Mouse (Mus musculus) liver, adult (tissue): ENCODE results near the gene Sgca.
A peak's percentile ranks its signal among the peaks of the same experiment; 100 is the strongest.

ENCODE experiments used
- GATA4 ChIP-seq: IDR thresholded peaks from 2 replicates; pipeline ENCODE4 v1.6.1; 2014; ENCODE audit warnings: mild to moderate bottlenecking, low read length; ENCODE audit not compliant: insufficient replicate concordance

Gene Sgca

DNA sequence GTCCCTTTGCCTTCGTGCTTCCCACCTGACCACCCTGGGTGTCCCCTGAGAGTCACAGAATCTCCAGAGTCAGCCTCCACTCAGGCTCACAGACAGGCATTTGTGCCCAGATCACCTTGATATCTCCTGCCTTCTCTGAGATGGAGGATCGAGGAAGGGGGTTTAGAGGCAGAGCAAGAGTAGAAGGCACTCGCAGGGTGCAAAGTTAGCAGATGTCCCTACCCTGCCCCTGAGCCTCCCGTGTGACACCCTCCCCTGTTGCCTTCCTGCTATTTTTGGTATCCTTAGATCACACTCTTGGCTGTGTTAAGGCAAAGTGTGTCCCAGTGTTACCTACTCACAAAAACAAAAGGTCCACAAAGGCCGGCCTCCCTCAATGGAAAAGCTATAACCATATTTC, at the start of gene Sgca:
TSS of gene Sgca (minus strand) at position 129 of the 400 bp plus-strand sequence.
- TF ChIP-seq GATA4 = no peak

- no peak for TF ChIP-seq GATA4
Observed at GRCm38 (mm10) chr11:95025227-95026012, 49.3 kb upstream of the Sgca start.

GRCm38 (mm10) chr11:95024439-95025184, 48.5 kb upstream of the Sgca start:
- no peak for TF ChIP-seq GATA4

GRCm38 (mm10) chr11:95023481-95023880, 47.4 kb upstream of the Sgca start:
- TF ChIP-seq GATA4 = peak; percentile 53; the same call in 1 of the 2 replicates

DNA sequence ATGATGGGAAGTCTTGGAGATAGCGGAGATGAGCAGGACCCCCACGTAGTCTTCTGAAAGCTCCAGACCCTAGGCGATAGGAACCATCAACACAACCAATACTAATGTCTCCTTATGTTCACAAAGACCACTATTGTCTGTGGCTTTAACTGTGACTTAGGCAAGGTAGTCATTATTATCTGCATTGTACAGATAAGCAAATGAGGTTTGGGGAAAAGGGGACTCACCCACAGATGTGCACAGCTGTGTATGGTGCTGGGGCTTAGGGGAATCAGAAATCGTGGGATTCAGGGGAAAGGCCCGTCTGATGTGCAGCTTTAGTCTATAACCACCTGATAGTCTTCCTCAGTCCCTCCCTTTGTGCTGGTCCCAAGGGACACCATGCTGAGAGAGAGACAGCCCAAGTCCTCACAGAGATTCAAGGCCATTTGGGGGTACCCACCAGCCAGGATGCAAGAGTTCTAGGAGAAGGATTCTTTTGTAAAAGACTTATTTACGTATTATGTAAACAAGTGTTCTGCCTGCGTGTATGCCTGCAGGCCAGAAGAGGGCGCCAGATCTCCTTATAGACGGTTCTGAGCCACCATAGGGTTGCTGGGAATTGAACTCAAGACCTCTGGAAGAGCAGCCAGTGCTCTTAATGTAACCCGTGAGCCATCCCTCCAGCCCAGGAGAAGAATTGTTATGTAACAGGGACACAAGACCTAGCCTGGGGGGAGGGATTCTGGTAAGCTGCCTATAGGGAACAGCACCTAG, 46.3 kb upstream of the Sgca start:
- TF ChIP-seq GATA4 = no peak

DNA sequence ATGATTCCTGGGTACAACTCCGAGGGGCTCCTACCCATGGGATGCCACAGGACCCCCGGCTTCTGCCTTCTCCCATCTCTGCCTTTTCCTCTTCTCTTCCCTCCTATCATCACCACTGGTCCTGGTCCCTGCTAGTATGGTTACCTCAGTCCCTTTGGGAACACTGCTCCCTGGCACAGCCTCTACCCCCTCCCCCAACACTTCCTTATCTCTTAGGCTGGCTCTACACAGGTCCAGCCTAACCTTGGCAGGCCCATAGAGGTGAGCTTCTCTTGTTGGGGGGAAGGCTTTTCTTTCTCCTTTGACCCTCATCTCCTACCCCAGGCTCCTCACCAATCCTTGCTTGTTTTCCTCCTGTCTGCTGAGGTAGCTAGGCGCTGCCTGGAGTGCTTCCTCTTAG, 39.4 kb upstream of the Sgca start:
- TF ChIP-seq GATA4 = no peak

- no peak for TF ChIP-seq GATA4
Observed at GRCm38 (mm10) chr11:95012487-95012886, 36.4 kb upstream of the Sgca start.

DNA sequence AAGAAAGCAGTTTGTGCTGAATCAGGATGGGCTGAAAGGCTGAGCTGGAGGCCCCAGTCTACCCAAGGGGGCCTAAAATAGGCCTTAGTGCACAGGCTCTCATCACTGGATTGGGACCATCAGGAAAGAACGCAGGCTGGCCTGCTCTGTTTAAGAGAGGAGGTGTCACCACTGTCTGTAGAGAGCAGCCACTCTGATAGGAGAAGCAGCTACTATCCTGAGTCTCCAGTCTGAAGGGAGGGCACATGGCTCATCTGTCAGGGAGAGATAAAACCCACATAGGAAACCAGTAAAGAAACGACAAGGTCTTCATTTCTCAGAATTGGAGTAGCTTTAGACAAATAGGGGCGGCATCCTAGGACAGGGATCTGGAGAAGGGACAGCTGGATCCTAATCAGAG, 35.9 kb upstream of the Sgca start:
- TF ChIP-seq GATA4 = no peak

- no peak for TF ChIP-seq GATA4
Observed at GRCm38 (mm10) chr11:95011416-95011815, 35.3 kb upstream of the Sgca start.

GRCm38 (mm10) chr11:95010141-95010739, 34.1 kb upstream of the Sgca start:
- no peak for TF ChIP-seq GATA4

GRCm38 (mm10) chr11:95009629-95010014, 33.5 kb upstream of the Sgca start, which contains the start of gene Samd14:
TSS of gene Samd14 (plus strand) at chr11:95009879.
- TF ChIP-seq GATA4 = no peak

DNA sequence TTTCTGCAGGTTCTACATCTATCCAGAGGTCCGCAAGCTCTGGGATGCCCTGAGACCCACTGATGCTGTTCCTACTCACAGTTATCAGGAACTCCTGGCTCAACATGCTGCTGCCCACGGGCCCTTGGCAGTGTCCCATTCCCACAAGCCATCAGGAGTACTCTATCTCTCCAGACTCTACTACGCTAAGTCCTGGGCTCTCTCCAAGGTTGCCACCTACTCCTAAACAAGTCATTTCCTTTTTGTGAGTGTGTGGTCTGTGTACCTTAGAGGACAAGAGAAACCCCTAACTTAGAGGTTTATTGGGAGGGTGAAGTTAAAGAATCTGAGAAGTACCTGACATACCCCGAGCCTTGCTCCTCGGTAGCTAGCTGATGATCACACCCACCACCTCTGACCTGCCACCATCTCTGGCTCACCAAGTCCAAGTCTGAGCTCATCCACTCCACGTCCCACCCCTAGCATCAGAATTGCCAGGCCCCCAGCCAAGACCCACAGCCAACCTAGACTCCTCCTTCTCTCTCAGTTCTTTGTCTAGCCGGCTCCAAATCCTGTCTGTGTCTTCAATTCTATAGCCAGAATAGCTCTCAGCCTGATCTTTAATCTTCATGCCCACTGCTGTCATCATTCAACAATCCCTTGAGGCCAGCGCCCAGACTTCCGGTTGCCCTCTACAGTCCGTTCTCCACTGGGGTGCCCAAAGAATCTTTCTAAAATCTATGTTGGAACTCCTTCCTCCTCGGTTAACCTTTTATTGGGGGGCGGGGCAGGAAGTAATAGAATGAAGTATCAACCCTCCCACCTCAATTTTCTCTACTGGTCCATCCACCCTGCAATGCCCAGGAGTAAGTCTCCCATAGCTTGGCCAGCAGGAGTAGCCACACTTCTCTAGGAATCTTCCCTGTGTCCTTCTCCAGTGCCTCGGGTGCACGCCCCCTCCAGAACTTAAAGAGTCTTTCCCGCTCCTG, 32.8 kb upstream of the Sgca start:
- TF ChIP-seq GATA4 = no peak

GRCm38 (mm10) chr11:95007418-95007817, 31.3 kb upstream of the Sgca start:
- TF ChIP-seq GATA4 = no peak
